Mouse (Mus musculus) heart, postnatal 0 days (tissue): ENCODE results near the gene Gpx3.

ENCODE experiments used
- CTCF ChIP-seq: IDR thresholded peaks from 2 replicates; pipeline ENCODE4 v1.5.1; 2016; ENCODE audit warnings: antibody characterized with exemption, control low read depth, low read depth
- EP300 ChIP-seq: IDR thresholded peaks from 2 replicates; pipeline ENCODE4 v1.6.1; 2016; ENCODE audit warnings: antibody characterized with exemption, low read depth

GRCm38 (mm10) chr11:54892091-54892490 is 10.2 kb upstream of the Gpx3 start:
- TF ChIP-seq CTCF, result no peak
- no peak for TF ChIP-seq EP300
